Mouse (Mus musculus) adrenal gland, adult 18-20 months (tissue): ENCODE measurements around the gene Mrpl46. TPM values are rescaled to one million over a fixed set of nuclear protein-coding genes. Genes with fewer than 3 reads are reported as not detected.
A peak's percentile ranks its signal among the peaks of the same experiment; 100 is the strongest.

Source experiments
- DNase-seq, 2 experiments: peaks; one replicate each; pipeline ENCODE4 v3.0.0; 2021 to 2022; ENCODE audit warnings: low spot score in 2 of 2
- long read RNA-seq, 2 experiments: library from polyadenylated mRNA; stranded (forward); transcript quantifications; one replicate each; pipeline ENCODE4 v2.0.0; 2021
- total RNA-seq, 2 experiments: library from RNA; stranded (reverse); gene quantifications; 1 replicate in 1 of 2; 2 replicates in 1 of 2; pipeline ENCODE4 v1.2.3; 2021

The Mrpl46 gene
- total RNA-seq, result 10 to 100 TPM; 40.1 to 40.9 TPM
- long read RNA-seq, experiment 1, transcript Mrpl46-201 (4 exons, 1,134 nt), result major isoform, 25 of 25 reads
- long read RNA-seq, experiment 1, partial matches to known transcripts, result 0 of 25 reads
- long read RNA-seq, experiment 1, other reads (novel, unspliced or antisense), result 0 of 25 reads
- long read RNA-seq, experiment 2, transcript Mrpl46-201 (4 exons, 1,134 nt), result major isoform, 74 of 77 reads
- long read RNA-seq, experiment 2, partial matches to known transcripts, result 0 of 77 reads
- long read RNA-seq, experiment 2, other reads (novel, unspliced or antisense), result 3 of 77 reads

GRCm38 (mm10) chr7:78782639-78783581, at the start of gene Mrpl46, which contains the start of gene Mrps11:
Gene Mrpl46 (minus strand): TSS chr7:78783531.
Gene Mrps11 (plus strand): TSS chr7:78783119.
- peak; percentile 82 to 86 for DNase-seq

GRCm38 (mm10) chr7:78827749-78828362, 44.5 kb upstream of the Mrpl46 start:
- no peak for DNase-seq

GRCm38 (mm10) chr7:78826682-78827385, 43.5 kb upstream of the Mrpl46 start:
- no peak for DNase-seq

- no peak for DNase-seq
Measured at GRCm38 (mm10) chr7:78818336-78818735, 35.0 kb upstream of the Mrpl46 start.

- no peak for DNase-seq
Measured at GRCm38 (mm10) chr7:78814766-78815165, 31.4 kb upstream of the Mrpl46 start.

GRCm38 (mm10) chr7:78813791-78814190, 30.5 kb upstream of the Mrpl46 start:
- DNase-seq, result no peak

GRCm38 (mm10) chr7:78807192-78807591, 23.9 kb upstream of the Mrpl46 start:
- DNase-seq, result no peak

- DNase-seq, result no peak
Measured at GRCm38 (mm10) chr7:78803841-78804240, 20.5 kb upstream of the Mrpl46 start.

GRCm38 (mm10) chr7:78799730-78800496, 16.6 kb upstream of the Mrpl46 start:
- no peak for DNase-seq

- no peak for DNase-seq
Measured at GRCm38 (mm10) chr7:78797843-78798455, 14.6 kb upstream of the Mrpl46 start.

GRCm38 (mm10) chr7:78796624-78797023, 13.3 kb upstream of the Mrpl46 start:
- no peak for DNase-seq

GRCm38 (mm10) chr7:78794571-78795092, 11.3 kb upstream of the Mrpl46 start:
- DNase-seq, result no peak

GRCm38 (mm10) chr7:78793895-78794570, 10.7 kb upstream of the Mrpl46 start:
- no peak for DNase-seq

- DNase-seq, result peak in 1 of 2 experiments; percentile 52
Measured at GRCm38 (mm10) chr7:78791359-78792222, 8.3 kb upstream of the Mrpl46 start.

- peak in 1 of 2 experiments; percentile 43 for DNase-seq
Measured at GRCm38 (mm10) chr7:78787793-78788380, 4.6 kb upstream of the Mrpl46 start.

GRCm38 (mm10) chr7:78785906-78786305, 2.6 kb upstream of the Mrpl46 start:
- DNase-seq, result peak in 1 of 2 experiments; percentile 57

- DNase-seq, result no peak
Measured at GRCm38 (mm10) chr7:78778741-78779140, 4.6 kb downstream of the Mrpl46 start.
